Mouse (Mus musculus): ENCODE measurements at regions not wholly inside any gene's neighbourhood (a gene's known extent, or its start where the extent isn't known, plus 50 kb on each side); places are given as distances from the start of the nearest gene placed in this dataset.
A peak's percentile ranks its signal among the peaks of the same experiment; 100 is the strongest.
"Not testable (repeated sequence)": the region's sequence is repeated elsewhere in the genome, so short reads cannot be mapped to it uniquely, and the experiment has no call there.

DNA sequence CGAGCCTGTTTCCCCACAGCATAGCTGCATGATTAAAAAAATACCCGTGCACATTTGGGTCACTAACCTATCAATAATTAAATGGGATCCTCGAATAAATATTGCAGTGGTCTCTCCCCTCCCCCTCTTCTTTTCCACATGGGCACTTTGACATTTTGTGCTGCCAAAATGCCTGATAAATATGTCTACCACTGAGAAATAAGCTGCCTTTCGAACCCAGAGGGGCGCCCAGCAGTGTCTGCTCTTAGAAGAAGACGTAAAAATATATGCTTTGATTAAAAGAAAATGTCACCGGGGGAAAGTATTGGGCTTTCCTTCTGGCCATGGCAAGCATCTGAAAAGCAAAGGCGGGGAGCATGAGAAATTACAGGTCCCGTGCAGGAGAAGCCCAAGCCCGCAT lies 152.6 kb upstream of the Frmd4a start:
- no peak for DNase-seq (ENCODE audit: extremely low spot score, low spot score)

DNA sequence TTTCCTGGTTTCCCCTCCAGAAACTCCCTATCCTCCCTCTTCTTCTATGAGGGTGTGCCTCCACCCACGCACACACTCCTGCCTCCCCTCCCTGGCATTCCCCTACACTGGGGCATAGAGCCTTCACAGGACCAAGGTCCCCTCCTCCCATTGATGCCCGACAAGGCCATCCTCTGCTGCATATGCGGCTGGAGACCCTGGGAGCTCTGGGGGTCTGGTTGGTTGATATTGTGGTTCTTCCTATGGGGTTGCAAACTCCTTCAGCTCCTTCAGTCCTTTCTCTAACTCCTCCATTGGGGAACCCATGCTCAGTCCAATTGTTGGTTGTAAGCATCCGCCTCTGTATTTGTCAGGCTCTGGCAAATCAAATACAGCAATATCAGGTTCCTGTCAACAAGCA lies 150.8 kb upstream of the Frmd4a start:
- not testable (repeated sequence) for DNase-seq (ENCODE audit: extremely low spot score, low spot score)

GRCm38 (mm10) chr2:3869701-3870100 lies 147.8 kb upstream of the Frmd4a start:
- no peak for DNase-seq (ENCODE audit: extremely low spot score, low spot score)

- no peak for DNase-seq (ENCODE audit: extremely low spot score, low spot score)
Measured at GRCm38 (mm10) chr2:3871748-3872147, 145.8 kb upstream of the Frmd4a start.

DNA sequence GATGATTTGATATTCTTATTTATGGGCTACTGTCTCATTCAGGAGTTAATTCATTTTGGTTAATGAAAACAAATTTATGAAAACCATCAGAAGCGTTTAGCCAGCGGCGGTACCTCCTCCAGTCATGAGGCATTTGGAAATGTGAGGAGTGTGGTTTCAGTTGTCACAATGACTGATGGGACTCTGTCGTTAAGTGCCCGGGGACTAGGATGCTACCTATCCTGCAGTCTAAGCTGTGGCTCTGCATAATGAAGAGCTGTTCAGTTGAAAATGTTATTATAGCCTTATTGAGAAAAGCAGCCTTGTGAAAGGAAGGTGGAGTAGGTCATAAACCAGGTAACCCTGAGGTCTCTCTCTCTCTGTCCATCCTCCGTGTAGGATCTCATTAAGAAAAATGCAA lies 130.5 kb upstream of the Frmd4a start:
- DNase-seq (ENCODE audit: extremely low spot score, low spot score): no peak

GRCm38 (mm10) chr2:3887845-3888433 lies 129.6 kb upstream of the Frmd4a start:
- peak; percentile 22 for DNase-seq (ENCODE audit: extremely low spot score, low spot score)

DNA sequence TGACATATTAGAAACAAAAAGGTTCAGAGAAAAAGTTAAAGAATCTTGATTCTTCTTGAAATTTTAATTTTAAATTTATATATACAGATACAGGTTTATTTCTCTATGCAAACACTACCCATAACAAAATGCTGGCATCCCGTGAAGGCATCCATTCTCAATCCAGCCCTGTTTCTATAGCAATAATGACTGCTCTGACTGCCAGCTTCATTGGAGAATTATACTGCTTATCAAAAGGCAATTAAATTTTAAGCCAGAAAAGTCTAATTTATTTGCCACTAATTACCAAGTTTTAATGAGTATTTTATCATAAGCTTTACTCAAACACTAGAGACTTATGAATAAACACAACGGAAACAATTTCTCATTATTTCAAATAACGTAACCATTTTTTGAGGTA lies 128.1 kb upstream of the Frmd4a start:
- no peak for DNase-seq (ENCODE audit: extremely low spot score, low spot score)

- DNase-seq (ENCODE audit: extremely low spot score, low spot score): no peak
Measured at GRCm38 (mm10) chr2:3890462-3890861, 127.1 kb upstream of the Frmd4a start.

DNA sequence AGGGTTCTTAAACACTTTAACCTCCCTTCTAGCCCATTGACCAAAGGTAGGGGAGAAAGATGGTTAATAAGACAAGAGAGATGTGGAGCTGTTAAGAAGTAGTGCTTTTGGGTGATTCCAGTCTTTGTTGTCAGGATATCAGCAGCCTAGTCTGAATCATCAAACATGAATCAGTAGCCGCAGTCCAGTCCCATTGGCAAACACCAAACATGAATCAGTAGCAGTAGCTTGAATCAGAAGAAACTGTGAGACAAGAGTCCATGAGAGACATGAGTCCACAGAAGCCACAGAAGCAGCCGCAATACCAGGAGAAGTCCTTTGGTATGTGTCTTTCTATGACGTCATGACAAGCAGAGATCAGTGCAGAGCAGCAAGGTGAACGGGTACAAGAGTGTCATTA lies 110.5 kb upstream of the Frmd4a start:
- no peak for DNase-seq (ENCODE audit: extremely low spot score, low spot score)

- no peak for DNase-seq (ENCODE audit: extremely low spot score, low spot score)
Measured at GRCm38 (mm10) chr2:3908192-3908591, 109.3 kb upstream of the Frmd4a start.

DNA sequence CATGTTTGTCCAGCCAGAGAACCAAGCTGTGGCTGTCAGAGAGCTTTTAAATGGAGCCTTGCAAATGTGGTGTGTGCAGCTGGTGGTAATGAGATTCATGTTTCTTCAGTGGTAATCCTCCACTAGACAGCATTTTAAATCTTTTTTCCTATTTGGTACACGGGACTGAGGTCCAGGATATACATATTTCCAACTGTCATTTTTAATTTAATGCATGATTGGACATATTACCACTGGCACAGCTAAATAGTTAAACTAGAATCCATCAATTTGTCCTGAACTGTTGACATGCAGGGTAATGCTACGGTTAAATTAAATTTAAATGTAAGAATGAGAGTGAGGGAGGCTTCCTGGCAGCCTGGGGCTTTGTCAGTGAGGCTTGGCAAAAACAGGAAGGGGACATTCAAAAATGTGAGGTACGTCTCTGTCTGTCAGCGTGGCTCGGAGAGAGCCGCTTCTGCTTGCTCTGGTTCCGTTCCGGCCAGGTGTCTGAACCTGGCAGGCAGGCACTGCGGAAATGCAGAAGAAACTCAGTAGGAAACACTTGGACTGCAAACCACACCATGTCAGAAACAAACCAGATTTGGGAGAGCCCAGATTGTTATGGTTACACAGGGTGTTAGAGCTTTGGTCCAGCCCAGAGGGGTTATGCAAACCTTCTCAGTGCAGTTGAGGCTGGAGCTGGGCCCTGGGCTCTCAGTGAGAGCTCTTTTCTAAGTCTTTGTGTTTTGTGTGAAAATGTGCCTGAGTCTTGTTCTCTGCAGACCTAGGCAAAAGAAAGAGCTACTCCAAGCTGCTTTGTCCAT lies 107.2 kb upstream of the Frmd4a start:
- DNase-seq (ENCODE audit: extremely low spot score, low spot score): no peak

- no peak for DNase-seq (ENCODE audit: extremely low spot score, low spot score)
Measured at GRCm38 (mm10) chr2:3915141-3915540, 102.4 kb upstream of the Frmd4a start.

DNA sequence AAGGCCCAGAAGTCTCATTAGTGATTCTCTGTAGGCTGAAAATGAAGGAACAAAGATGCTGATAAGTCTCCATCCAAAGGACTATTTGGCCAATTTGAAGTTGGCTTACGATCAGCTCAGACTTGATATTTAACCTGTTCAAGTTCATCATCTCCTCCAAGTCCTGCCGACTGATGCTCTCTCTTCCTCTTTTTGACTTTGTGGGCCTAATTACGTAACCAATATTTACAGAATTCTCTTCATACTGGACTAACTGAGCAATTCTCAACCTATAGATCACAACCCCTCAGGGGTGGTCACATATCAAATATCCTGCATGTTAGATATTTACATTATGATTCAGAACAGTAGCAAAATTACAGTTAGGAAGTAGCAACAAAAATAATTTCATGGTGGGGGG lies 101.2 kb upstream of the Frmd4a start:
- no peak for DNase-seq (ENCODE audit: extremely low spot score, low spot score)

DNA sequence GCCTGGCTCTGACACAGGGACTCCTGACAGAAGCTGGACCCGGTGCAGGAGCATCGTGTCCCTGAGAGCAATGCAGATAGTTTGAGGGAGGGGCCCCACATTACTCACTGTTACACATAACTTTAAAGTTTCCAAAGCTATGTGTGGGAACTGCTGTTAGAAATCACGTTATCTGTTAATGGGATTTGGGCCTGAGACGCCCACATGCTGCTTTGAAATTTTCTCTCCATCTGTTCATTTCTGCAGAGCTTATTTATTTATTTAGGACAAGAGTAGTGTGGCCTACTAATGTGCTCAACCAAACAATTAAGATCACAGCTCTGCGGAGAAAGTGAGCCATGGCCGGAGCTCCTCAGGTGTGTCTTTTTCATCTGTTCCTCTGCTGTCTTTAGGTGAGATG lies 99.4 kb upstream of the Frmd4a start:
- DNase-seq (ENCODE audit: extremely low spot score, low spot score): no peak

DNA sequence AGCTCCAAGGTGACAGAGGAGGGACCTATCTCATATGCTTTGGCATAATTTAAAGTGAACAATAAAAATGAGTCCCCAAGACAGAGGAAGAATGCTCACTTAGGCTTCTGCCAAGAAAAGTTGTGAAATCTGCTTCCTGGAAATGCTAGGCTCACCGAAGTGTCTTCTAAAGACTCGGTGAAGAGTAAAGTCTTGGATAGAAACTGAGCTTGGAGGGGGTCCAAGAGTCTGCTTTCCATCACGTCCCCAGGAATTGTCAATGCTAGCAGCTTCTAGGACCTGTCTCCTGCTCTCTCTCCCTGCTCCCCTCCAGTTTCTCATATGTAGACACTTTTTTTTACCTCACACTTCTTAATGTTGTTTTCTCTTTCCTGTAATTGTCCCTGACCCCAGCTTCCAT lies 97.6 kb upstream of the Frmd4a start:
- no peak for DNase-seq (ENCODE audit: extremely low spot score, low spot score)

DNA sequence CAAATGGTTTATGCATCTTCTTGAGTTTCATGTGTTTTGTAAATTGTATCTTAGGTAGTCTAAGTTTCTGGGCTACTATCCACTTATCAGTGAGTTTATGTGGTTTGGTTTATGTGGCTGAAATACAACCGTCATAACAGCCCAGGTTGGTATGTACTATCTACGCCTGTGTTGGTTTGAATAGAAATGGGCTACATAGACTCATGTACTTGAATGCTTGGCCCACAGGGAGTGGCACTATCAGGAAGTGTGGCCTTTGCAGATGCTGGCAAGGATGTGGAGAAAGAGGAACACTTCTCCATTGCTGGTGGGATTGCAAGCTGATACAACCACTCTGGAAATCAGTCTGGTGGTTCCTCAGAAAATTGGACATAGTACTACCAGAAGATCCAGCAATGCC lies 96.4 kb upstream of the Frmd4a start:
- DNase-seq (ENCODE audit: extremely low spot score, low spot score): not testable (repeated sequence)

GRCm38 (mm10) chr2:3922739-3923138 lies 94.8 kb upstream of the Frmd4a start:
- DNase-seq (ENCODE audit: extremely low spot score, low spot score): no peak

DNA sequence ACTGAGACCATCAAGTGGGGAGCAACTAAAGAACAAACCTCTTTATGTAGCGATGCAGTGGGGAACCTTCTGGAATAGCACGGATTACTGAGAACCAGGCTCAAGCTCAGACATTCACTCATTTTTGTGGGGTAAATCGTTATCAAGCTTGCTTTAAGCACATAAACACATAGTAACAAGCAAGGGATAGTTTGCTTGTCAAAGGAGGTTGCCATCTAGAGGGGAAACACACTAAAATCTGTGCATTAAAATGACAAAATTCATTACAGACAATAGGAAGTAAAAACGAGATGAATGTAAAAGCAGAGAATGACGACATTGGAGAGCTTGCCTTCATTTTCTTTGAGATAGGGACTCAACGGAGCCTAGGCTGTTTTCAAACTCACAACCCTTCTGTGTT lies 92.8 kb upstream of the Frmd4a start:
- DNase-seq (ENCODE audit: extremely low spot score, low spot score): no peak

- DNase-seq (ENCODE audit: extremely low spot score, low spot score): no peak
Measured at GRCm38 (mm10) chr2:3925199-3925598, 92.3 kb upstream of the Frmd4a start.

DNA sequence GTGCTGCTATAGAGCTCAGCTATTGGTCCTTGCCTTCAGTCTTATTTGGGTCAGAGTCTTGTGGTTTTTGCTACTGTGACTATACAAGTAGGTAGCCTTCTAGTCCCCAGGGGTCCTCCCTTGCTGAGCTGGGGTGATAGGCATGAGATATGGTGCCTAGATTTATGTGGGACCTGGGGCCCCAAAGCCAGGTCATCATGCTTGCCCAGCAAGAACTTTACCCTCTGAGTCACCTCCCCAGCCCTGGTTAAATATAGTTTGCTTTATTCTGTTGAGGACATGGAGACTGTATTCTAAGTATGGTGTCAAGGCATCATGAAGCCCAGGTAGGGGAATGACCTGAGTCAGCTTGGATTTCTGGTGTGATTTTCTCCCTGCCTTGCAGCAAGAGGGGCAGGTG lies 91.4 kb upstream of the Frmd4a start:
- DNase-seq (ENCODE audit: extremely low spot score, low spot score): no peak

- peak; percentile 9 for DNase-seq (ENCODE audit: extremely low spot score, low spot score)
Measured at GRCm38 (mm10) chr2:3927141-3927810, 90.2 kb upstream of the Frmd4a start.

DNA sequence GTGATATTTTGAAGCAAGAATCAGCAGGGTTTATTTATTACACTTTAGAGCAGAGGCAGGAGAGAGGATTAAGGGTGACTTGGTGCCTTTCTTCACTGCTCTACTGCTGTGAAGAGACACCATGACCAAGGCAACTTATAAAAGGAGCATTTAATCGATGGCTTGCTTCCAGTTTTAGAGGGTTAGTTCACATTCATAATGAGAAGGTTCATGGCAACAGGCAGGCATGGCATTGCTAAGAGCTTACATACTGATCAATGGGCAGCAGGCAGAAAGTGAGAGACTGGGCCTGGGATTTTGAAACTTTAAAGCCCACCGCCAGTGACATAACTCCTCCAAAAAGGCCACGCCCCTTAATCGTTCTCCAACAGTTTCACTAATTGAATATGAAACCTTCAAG lies 89.7 kb upstream of the Frmd4a start:
- DNase-seq (ENCODE audit: extremely low spot score, low spot score): no peak

DNA sequence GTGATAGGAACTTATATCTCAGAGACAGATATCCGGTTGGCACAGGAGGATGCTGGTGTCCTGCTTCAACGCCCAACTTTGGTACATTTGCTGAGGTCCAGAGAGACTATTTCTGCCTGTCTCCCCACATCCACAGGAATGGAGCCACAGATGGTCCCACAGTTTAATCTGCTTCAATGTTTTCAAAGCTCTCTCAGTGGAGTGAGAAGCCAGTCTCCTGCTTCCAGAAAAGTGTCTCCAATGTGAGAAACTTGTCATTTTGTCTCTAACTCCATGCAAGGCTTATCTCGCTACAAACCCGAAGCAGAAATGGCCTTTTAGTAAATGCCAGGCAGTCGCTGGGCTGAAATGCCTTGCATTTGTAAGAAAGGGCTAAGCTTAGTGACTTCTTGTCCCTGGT lies 86.9 kb upstream of the Frmd4a start:
- no peak for DNase-seq (ENCODE audit: extremely low spot score, low spot score)
